10 mouse cellular contexts compared by ENCODE assay signal in the genomic region with DNA sequence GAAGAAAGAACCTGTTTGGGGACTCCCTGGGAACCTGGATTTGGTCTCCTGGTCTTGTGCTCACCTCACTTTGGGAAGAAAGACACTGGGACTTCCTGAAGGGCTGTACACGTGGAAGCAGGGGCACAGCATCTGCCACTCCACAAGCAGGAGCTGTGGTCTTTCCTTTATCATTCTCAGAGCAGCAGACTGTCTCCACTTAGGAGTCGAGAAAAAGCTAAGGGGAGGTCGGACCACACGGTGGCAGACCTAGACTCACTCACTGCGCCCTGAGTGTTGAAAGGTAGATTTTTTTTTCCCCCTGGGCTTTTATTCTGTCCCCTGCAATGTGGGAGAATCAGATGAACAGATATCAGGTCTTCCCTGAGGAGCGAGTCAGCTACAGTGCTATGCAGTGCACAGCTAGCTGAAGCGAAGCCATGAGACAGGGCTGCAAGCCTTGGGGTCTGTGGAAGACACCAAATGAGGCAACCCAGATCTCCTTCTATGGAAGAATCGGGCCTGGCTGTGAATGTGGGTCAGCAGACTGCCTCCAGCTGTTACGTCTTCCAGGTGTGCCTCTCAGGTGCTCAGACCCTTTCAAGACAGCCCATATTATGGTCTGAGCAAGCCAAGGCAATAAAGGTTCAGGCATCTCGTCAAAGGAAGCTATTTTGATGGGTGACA.
"Had no signal": no experiment of that assay in that cellular context is flagged by ENCODE, and none has a peak within 500 bp of the region (broad histone marks: within the 10 kb centered on the region; RNA-seq: fewer than 3 reads in every experiment).

No protein-coding gene starts in this region.

- H3K27ac ChIP-seq: layer of hippocampus, adult 2 months; midbrain, embryonic 15.5 days; neural tube, embryonic 13.5 days; stomach, postnatal 0 days had no signal

- H3K27me3 ChIP-seq: midbrain, embryonic 15.5 days; neural tube, embryonic 13.5 days had no signal

- H3K9me3 ChIP-seq: midbrain, embryonic 15.5 days; neural tube, embryonic 13.5 days had no signal

- H3K4me1 ChIP-seq: midbrain, embryonic 15.5 days; neural tube, embryonic 13.5 days had no signal

- ATAC-seq: midbrain, embryonic 15.5 days had no signal

- H3K9ac ChIP-seq: midbrain, embryonic 15.5 days; neural tube, embryonic 13.5 days had no signal

- H3K4me3 ChIP-seq: layer of hippocampus, adult 2 months; midbrain, embryonic 15.5 days; neural tube, embryonic 13.5 days had no signal

- DNase-seq: kidney, adult 18-20 months; kidney, postnatal 10 days; kidney, postnatal 4 days; lung, postnatal 36 days; thymus, postnatal 14 days had no signal

- H3K36me3 ChIP-seq: midbrain, embryonic 15.5 days; neural tube, embryonic 13.5 days had no signal

- H3K4me2 ChIP-seq: liver, embryonic 11.5 days; midbrain, embryonic 15.5 days; neural tube, embryonic 13.5 days had no signal
